Mouse (Mus musculus) retina, adult 2 months (tissue): ENCODE measurements at regions not wholly inside any gene's neighbourhood (a gene's known extent, or its start where the extent isn't known, plus 50 kb on each side); places are given as distances from the start of the nearest gene placed in this dataset.

Source experiments
- DNase-seq: peaks from one replicate; pipeline ENCODE4 v3.0.0-alpha.2; 2012; ENCODE audit warnings: low read depth, low spot score

- no peak for DNase-seq
These were observed 70.6 kb upstream of the Hes1 start for GRCm38 (mm10) chr16:29993535-29993934.

- DNase-seq, result no peak
These were observed 67.8 kb upstream of the Hes1 start for GRCm38 (mm10) chr16:29996139-29997069.

- no peak for DNase-seq
These were observed 64.0 kb upstream of the Hes1 start for GRCm38 (mm10) chr16:30000166-30000565.

- DNase-seq, result no peak
These were observed 59.1 kb upstream of the Hes1 start for GRCm38 (mm10) chr16:30005124-30005523.

- no peak for DNase-seq
These were observed 57.4 kb upstream of the Hes1 start for GRCm38 (mm10) chr16:30006826-30007225.

- no peak for DNase-seq
These were observed 55.5 kb upstream of the Hes1 start for GRCm38 (mm10) chr16:30008451-30009357.

GRCm38 (mm10) chr16:30009521-30010186 lies 54.5 kb upstream of the Hes1 start:
- no peak for DNase-seq

GRCm38 (mm10) chr16:30013123-30013522 lies 51.1 kb upstream of the Hes1 start:
- no peak for DNase-seq

- no peak for DNase-seq
These were observed 50.2 kb upstream of the Hes1 start for GRCm38 (mm10) chr16:30013943-30014342.
